ENCODE assay signal across 27 mouse cellular contexts in the genomic region with DNA sequence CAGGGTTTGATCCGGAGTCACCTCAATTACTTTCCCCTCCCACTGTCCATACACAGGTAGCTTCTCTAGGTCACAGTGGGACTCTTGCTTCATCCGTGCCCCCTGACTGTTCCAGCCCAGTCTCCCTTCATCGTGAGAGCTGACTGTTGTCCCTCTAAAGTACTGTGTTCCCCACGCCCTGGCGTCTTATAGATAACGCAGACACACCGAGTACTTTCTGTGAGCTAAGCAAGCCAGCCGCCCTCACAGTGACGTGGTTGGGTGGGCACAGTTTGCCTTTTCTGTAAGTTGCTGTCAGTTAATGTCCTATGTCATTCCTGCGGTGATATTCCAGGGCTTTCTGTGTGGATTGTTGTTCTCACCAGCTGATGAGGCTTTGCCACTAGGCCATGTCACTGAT. TPM values are rescaled to one million over a fixed set of nuclear protein-coding genes. Genes with fewer than 3 reads are reported as not detected.
DNase-seq lines count a peak whose midpoint lies in the region; ATAC-seq and TF ChIP-seq lines count a peak whose summit lies in the region.
"Had no signal": no experiment of that assay in that cellular context is flagged by ENCODE, and none has a peak within 500 bp of the region (broad histone marks: within the 10 kb centered on the region; RNA-seq: fewer than 3 reads in every experiment).

No protein-coding gene starts in this region.

- peaks cover 15% of the 10 kb centered on the region for H3K36me3 ChIP-seq in heart, embryonic 13.5 days
- peaks cover 21% of the 10 kb centered on the region for H3K36me3 ChIP-seq in hindbrain, embryonic 12.5 days
- no peaks in the 10 kb centered on the region for H3K36me3 ChIP-seq in hindbrain, postnatal 0 days (ENCODE audit: insufficient read depth, low read length)
- peaks cover 16% of the 10 kb centered on the region for H3K36me3 ChIP-seq in midbrain, embryonic 12.5 days
- no peaks in the 10 kb centered on the region for H3K36me3 ChIP-seq in midbrain, embryonic 11.5 days (ENCODE audit: control insufficient read depth, insufficient read depth, low read length)
- H3K36me3 ChIP-seq: liver, embryonic 12.5 days had no signal

- H3K4me2 ChIP-seq in heart, embryonic 13.5 days: no peak overlapping the region
- no peak overlapping the region for H3K4me2 ChIP-seq in hindbrain, embryonic 12.5 days (replicated peaks)
- no peak overlapping the region for H3K4me2 ChIP-seq in hindbrain, postnatal 0 days (ENCODE audit: low read depth, low read length)
- no peak overlapping the region for H3K4me2 ChIP-seq in midbrain, embryonic 12.5 days (replicated peaks)
- no peak overlapping the region for H3K4me2 ChIP-seq in midbrain, embryonic 11.5 days
- H3K4me2 ChIP-seq: liver, embryonic 12.5 days had no signal

- no peak overlapping the region for H3K4me3 ChIP-seq in heart, embryonic 13.5 days
- H3K4me3 ChIP-seq in hindbrain, embryonic 12.5 days: no peak overlapping the region
- no peak overlapping the region for H3K4me3 ChIP-seq in hindbrain, postnatal 0 days (ENCODE audit: low read length)
- H3K4me3 ChIP-seq in midbrain, embryonic 12.5 days: no peak overlapping the region
- H3K4me3 ChIP-seq in midbrain, embryonic 11.5 days (ENCODE audit: low read depth, low read length): no peak overlapping the region
- H3K4me3 ChIP-seq: erythroblast, embryonic 14.5 days; gastrocnemius, adult 2 months; liver, embryonic 12.5 days; megakaryocyte, embryonic 14.5 days had no signal

- no peak for DNase-seq in heart, postnatal 14 days
- no peak for DNase-seq in hindbrain, postnatal 0 days (ENCODE audit: low spot score)
- DNase-seq in midbrain, embryonic 11.5 days (ENCODE audit: low spot score, missing footprints): no peak
- DNase-seq in cerebellum, adult 9-11 months: no peak
- DNase-seq: adrenal gland, postnatal 14 days; cerebellum, adult 11 months; cerebellum, adult 9-10 months; gastrocnemius, adult 2 months; gastrocnemius, postnatal 36 days; kidney, adult 9 months; kidney, postnatal 10 days; layer of hippocampus, postnatal 36 days; left cerebral cortex, postnatal 4 days; liver, postnatal 0 days; lung, postnatal 36 days; right cerebral cortex, adult 18-20 months; spleen, adult 18-20 months; thymus, postnatal 4 days had no signal

- 40% methylated on average over 10 of the region's 10 CpGs for WGBS in heart, embryonic 13.5 days
- WGBS in hindbrain, embryonic 12.5 days: 77% methylated on average over 10 of the region's 10 CpGs
- 69% methylated on average over 10 of the region's 10 CpGs for WGBS in hindbrain, postnatal 0 days
- 76% methylated on average over 10 of the region's 10 CpGs for WGBS in midbrain, embryonic 12.5 days
- WGBS in midbrain, embryonic 11.5 days: 80% methylated on average over 10 of the region's 10 CpGs

- no peak for ATAC-seq in heart, embryonic 13.5 days (ENCODE audit: extremely low read depth, insufficient number of reproducible peaks, low FRiP score, low TSS enrichment)
- ATAC-seq in hindbrain, embryonic 12.5 days (ENCODE audit: low FRiP score): no peak
- no peak for ATAC-seq in hindbrain, postnatal 0 days
- ATAC-seq in midbrain, embryonic 12.5 days (ENCODE audit: low FRiP score, low read depth): no peak
- ATAC-seq in midbrain, embryonic 11.5 days (ENCODE audit: low FRiP score): no peak
- ATAC-seq in megakaryocyte-erythroid progenitor cell, adult 5-6 weeks (replicated peaks; ENCODE audit: low FRiP score, low TSS enrichment, poor library complexity, severe bottlenecking): peak; percentile 63
- ATAC-seq: forebrain, embryonic 16.5 days; intestine, postnatal 0 days; liver, embryonic 12.5 days; liver, postnatal 0 days had no signal

- H3K9ac ChIP-seq in heart, embryonic 13.5 days: peak overlapping the region; percentile 41
- no peak overlapping the region for H3K9ac ChIP-seq in hindbrain, embryonic 12.5 days
- H3K9ac ChIP-seq in hindbrain, postnatal 0 days (replicated peaks; ENCODE audit: low read length): no peak overlapping the region
- no peak overlapping the region for H3K9ac ChIP-seq in midbrain, embryonic 12.5 days (replicated peaks)
- H3K9ac ChIP-seq in midbrain, embryonic 11.5 days (ENCODE audit: low read length): no peak overlapping the region
- H3K9ac ChIP-seq: liver, embryonic 12.5 days; liver, postnatal 0 days had no signal

- no peaks in the 10 kb centered on the region for H3K9me3 ChIP-seq in heart, embryonic 13.5 days
- no peaks in the 10 kb centered on the region for H3K9me3 ChIP-seq in hindbrain, embryonic 12.5 days (replicated peaks)
- H3K9me3 ChIP-seq in hindbrain, postnatal 0 days (ENCODE audit: low read length): no peaks in the 10 kb centered on the region
- no peaks in the 10 kb centered on the region for H3K9me3 ChIP-seq in midbrain, embryonic 12.5 days
- no peaks in the 10 kb centered on the region for H3K9me3 ChIP-seq in midbrain, embryonic 11.5 days (ENCODE audit: control insufficient read depth, low read length)
- H3K9me3 ChIP-seq: liver, embryonic 12.5 days; megakaryocyte, embryonic 14.5 days had no signal

- H3K4me1 ChIP-seq in heart, embryonic 13.5 days: peaks cover 73% of the 10 kb centered on the region
- peaks cover 39% of the 10 kb centered on the region for H3K4me1 ChIP-seq in hindbrain, embryonic 12.5 days
- peaks cover 9% of the 10 kb centered on the region; the same call in 1 of the 2 replicates for H3K4me1 ChIP-seq in hindbrain, postnatal 0 days (ENCODE audit: insufficient read depth, low read length)
- H3K4me1 ChIP-seq in midbrain, embryonic 12.5 days: peaks cover 8% of the 10 kb centered on the region; the same call in 1 of the 2 replicates
- H3K4me1 ChIP-seq in midbrain, embryonic 11.5 days (ENCODE audit: control insufficient read depth, insufficient read depth, low read length): peaks cover 4% of the 10 kb centered on the region
- H3K4me1 ChIP-seq: liver, embryonic 12.5 days; megakaryocyte, embryonic 14.5 days had no signal

- peak overlapping the region; percentile 46 for H3K27ac ChIP-seq in heart, embryonic 13.5 days (replicated peaks)
- peak overlapping the region; percentile 48; the same call in 1 of the 2 replicates for H3K27ac ChIP-seq in hindbrain, embryonic 12.5 days
- H3K27ac ChIP-seq in hindbrain, postnatal 0 days: no peak overlapping the region
- peak overlapping the region; percentile 46; the same call in 1 of the 2 replicates for H3K27ac ChIP-seq in midbrain, embryonic 12.5 days (replicated peaks)
- H3K27ac ChIP-seq in midbrain, embryonic 11.5 days (ENCODE audit: low read depth, low read length): no peak overlapping the region
- H3K27ac ChIP-seq: gastrocnemius, adult 2 months; liver, embryonic 12.5 days had no signal

- no peak for TF ChIP-seq CTCF in hindbrain, postnatal 0 days (IDR thresholded peaks at IDR 0.05; ENCODE audit: low read depth)

- no peaks in the 10 kb centered on the region for H3K27me3 ChIP-seq in heart, embryonic 13.5 days (replicated peaks)
- no peaks in the 10 kb centered on the region for H3K27me3 ChIP-seq in hindbrain, embryonic 12.5 days
- no peaks in the 10 kb centered on the region for H3K27me3 ChIP-seq in hindbrain, postnatal 0 days (ENCODE audit: insufficient read depth, low read length)
- no peaks in the 10 kb centered on the region for H3K27me3 ChIP-seq in midbrain, embryonic 12.5 days
- no peaks in the 10 kb centered on the region for H3K27me3 ChIP-seq in midbrain, embryonic 11.5 days (ENCODE audit: control insufficient read depth, insufficient read depth, low read length)
- H3K27me3 ChIP-seq: liver, embryonic 12.5 days had no signal

- intact Hi-C loops in heart, postnatal 14 days (cut with DNase I): no loop called here

RNA-seq across cellular contexts. Expression of a gene that starts 39.9 kb away (rescaled TPM):
- polyA plus RNA-seq in heart, embryonic 13.5 days (2015; fragmentation: Nextera tagmentation; extraction: Ambion mirVana): 24.9 and 26.9 TPM in 2 replicates
- total RNA-seq in heart, postnatal 14 days (2021): 10 to 100 TPM; 28.3 to 28.7 TPM
- polyA plus RNA-seq in hindbrain, embryonic 12.5 days (2016; fragmentation: Nextera tagmentation; extraction: Ambion mirVana): 80.4 and 98.4 TPM in 2 replicates
- total RNA-seq in hindbrain, postnatal 0 days (2014; rRNA removed): 59.7 and 89.4 TPM in 2 replicates
- polyA plus RNA-seq in hindbrain, postnatal 0 days (2015; fragmentation: Nextera tagmentation; extraction: Ambion mirVana): 38.2 and 43.6 TPM in 2 replicates
- 60.7 and 64.6 TPM in 2 replicates for polyA plus RNA-seq in midbrain, embryonic 12.5 days (2016; fragmentation: Nextera tagmentation; extraction: Ambion mirVana)
- polyA plus RNA-seq in midbrain, embryonic 11.5 days (2014; fragmentation: Nextera tagmentation; extraction: Ambion mirVana): 36.1 and 37.5 TPM in 2 replicates
- 2.3 and 2.8 TPM in 2 replicates for total RNA-seq in megakaryocyte-erythroid progenitor cell, adult 5-6 weeks (2014; fragmentation: Nextera tagmentation)
- total RNA-seq in megakaryocyte-erythroid progenitor cell, adult 5-6 weeks (2017): 0.33 and 2.4 TPM in 2 replicates

Comparison
In these comparisons a context has a peak if more than half of its experiments do, and no peak if none do; other contexts are left out.
1. H3K27ac ChIP-seq: peak in heart, embryonic 13.5 days (single experiment), hindbrain, embryonic 12.5 days (single experiment) and midbrain, embryonic 12.5 days (single experiment); none in hindbrain, postnatal 0 days (single experiment) and midbrain, embryonic 11.5 days (single experiment).